Mouse (Mus musculus) cerebellum, adult 11 months (tissue): ENCODE data around the gene Ccrl2.

Source experiments
- DNase-seq: peaks from one replicate; pipeline ENCODE4 v3.0.0; 2022

The Ccrl2 gene

GRCm38 (mm10) chr9:111058943-111059556 is 1.7 kb upstream of the Ccrl2 start:
- DNase-seq, result no peak

GRCm38 (mm10) chr9:111057544-111058370 is 438 bp upstream of the Ccrl2 start:
- DNase-seq, result no peak

DNA sequence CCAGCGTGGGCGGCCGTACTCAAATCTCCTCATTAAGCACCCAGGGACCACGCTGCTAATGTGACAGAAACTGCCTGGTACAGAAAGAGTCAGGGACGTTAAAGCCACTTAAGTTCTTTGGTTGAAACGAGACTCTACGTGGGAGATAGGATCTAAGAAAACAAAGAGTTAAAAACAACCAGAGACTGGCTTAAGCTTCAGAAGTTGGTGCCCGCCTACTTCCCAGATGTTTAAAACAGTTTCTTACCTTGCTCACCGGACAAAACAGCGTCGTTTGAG is 861 bp downstream of the Ccrl2 start:
- no peak for DNase-seq

DNA sequence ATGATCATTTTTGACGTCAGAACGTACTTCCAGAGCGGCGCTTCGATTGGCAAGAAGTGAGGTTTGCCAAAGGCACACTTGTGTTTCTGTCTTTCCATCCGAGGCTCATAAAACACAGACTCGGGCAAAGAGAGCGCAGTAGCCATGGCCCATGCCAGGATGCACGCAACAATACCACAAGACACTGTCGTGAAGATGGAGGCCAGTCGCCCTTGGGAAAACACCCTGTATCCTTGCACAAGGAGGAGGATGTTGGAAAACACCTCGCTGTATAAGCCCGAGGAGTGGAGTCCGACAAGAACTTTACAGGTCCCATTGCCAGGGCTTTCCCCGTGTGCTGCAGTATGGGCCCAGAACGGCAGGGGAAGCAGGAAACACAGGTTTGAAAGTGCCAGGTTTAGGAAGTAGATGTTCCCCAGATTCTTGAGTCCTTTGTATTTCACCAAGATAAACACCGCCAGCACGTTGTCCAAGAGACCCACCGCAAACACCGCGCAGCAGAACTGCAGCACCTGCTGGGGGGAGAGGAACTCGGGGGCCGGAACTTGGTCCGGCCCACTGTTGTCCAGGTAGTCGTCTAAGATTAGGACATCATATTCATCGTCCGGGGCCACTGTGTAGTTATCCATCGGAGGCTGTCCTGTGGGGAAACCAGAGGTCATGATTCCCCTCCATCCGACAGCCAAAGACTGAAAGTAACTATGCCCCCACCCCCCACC is 1.4 kb downstream of the Ccrl2 start:
- DNase-seq, result no peak

DNA sequence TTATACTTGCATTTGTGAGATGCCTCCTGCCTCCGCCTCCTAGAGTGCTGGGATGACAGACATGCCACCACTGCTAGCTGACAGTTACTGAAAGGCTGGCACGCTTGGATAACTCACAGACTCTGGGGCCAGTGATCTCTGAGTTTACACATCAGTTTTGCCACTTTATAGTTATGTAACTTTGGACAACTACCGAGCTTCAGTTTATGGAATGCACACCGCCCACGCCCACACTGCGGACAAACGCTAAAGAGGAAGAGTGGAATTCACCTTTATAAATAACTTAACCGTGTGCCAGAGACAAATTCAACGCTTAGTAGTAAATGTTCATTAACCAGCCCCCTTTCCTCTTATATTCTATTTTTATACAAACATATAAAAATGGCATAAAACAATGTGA is 2.4 kb downstream of the Ccrl2 start:
- DNase-seq, result no peak

- DNase-seq, result no peak
Observed at GRCm38 (mm10) chr9:111048452-111048851, 8.9 kb downstream of the Ccrl2 start.

- DNase-seq, result no peak
Observed at GRCm38 (mm10) chr9:111047266-111047665, 10.1 kb downstream of the Ccrl2 start.

- DNase-seq, result no peak
Observed at GRCm38 (mm10) chr9:111046222-111046621, 11.1 kb downstream of the Ccrl2 start.

- DNase-seq, result no peak
Observed at GRCm38 (mm10) chr9:111042266-111042665, 15.1 kb downstream of the Ccrl2 start.

DNA sequence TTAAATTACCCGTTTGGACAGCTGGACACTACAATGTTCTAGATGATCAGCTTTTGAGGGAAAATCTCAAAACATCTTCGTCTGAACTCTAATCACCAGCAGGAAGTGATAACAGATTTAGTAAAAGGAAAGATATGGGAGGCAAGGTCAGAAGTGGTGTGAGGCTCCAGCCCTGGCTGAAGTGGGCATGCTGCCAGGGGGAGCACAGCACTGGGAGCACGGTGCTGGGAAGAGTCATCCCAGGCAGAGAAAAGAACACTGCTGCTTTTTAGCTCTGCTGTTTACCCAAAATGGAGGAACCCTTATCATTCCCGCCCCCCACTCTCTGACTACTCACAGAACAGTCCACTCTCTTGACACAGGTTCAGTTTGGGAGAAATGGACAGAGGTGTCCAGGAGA is 17.4 kb downstream of the Ccrl2 start:
- no peak for DNase-seq

DNA sequence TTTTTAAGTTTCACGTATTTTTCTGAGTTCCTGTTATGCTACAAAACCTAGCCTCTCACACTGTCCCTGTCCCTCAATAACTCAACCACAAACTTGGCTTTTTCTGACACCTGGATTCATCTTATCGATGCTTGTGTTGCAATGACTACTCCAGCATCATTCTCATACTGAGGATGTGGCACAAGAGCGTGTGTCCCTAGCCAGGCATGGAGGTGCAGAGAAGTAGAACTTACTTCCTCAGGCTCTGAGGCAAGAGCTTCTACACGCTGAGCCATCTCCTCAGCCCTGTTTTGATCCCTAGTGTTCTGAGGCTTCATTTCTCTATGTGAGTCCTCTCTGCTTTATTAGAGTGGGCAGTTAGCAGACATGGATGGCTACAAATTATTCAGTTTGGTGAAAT is 23.6 kb downstream of the Ccrl2 start:
- DNase-seq, result no peak

DNA sequence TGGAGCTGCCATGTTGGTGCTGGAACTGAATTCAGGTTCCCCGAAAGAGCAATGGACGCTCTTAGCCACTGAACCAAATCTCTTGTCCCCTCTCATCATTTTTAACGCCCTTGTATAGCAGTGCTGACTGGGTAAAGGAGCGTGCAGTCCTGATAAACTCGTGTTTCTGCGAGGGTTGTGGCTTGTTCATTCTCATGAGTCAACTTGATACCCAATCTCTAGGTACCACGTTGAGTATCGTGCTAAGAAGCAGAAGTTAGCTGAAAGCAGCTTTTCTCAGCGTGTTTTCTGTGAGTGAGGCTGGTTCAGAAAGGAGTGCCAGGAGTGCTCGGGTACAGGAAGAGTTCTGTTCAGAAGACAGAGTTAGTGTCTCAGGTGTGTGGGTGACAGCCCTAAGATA is 30.5 kb downstream of the Ccrl2 start:
- no peak for DNase-seq

DNA sequence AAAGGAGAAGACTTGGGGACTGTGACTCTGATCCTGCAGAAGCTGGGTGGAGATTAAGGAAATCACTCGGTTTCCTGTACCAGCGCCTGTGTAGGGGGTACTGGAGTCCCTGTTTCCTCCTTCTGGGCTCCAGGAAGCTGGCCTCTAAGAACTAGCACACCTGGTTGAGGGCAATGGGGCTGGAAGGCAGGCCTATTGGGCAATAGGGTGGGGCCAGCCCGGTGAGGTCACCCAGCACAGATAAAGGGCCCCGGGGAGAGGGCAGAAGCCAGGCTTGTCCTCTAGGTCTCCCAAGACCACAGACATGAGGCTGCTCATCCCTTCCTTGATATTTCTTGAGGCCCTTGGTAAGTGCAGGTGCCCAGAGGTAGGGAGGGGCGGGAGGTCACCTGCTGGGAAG is 38.3 kb downstream of the Ccrl2 start, which contains the start of gene Ltf:
Gene Ltf, plus strand, starts transcription at position 250 of the 400 bp plus-strand sequence.
- DNase-seq, result no peak

GRCm38 (mm10) chr9:111015658-111016057 is 41.7 kb downstream of the Ccrl2 start:
- DNase-seq, result no peak

GRCm38 (mm10) chr9:111012041-111012440 is 45.3 kb downstream of the Ccrl2 start:
- DNase-seq, result no peak

DNA sequence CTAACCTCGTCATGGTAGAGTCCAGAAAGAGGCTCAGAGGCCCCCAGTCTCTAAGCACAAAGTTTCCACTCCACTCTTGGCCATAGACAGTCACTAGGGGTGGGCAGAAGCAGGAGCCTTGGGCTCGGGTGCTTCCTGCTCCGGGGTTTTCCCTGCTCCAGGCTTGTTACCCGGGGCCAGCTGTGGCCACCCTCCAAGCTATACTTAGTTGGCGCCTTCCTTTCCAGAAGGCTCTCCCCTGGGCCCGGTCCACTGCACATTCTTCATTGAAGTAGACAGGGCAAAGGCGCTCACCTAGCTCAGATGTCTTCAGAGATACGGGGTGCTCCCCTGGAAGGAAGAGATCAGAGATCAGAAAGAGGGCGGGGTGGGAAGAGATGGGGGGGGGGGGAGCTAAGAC is 45.8 kb downstream of the Ccrl2 start:
- DNase-seq, result no peak

DNA sequence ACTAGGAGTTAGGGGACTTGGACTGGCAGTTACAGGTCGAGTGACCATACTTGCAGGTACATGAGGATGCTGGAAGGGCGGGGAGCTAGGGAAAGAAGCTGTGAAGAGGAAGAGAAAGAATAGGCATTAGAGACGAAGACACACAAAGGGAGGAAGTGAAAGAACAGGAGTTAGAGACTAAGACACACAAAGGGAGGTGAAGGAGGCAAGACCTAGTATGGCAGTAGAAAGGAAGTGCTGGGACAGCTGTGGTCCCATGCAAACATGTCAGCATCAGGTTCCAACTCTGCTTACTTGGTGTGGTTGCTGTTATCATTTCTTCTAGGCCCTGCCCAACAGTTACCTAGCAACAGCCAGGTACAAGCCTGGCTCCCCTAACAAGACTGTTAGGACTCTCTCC is 47.6 kb downstream of the Ccrl2 start:
- no peak for DNase-seq

GRCm38 (mm10) chr9:111006544-111006943 is 50.8 kb downstream of the Ccrl2 start:
- no peak for DNase-seq
